Mouse (Mus musculus) megakaryocyte, embryonic 14.5 days (primary cell): ENCODE data around the gene Tpgs1.

ENCODE experiments used
- FLI1 ChIP-seq: IDR thresholded peaks from 2 replicates; pipeline ENCODE4 v1.6.1; 2012; ENCODE audit warnings: low read length, inconsistent platforms, mixed read lengths
- GATA1 ChIP-seq: IDR thresholded peaks from 3 replicates; pipeline ENCODE4 v1.6.1; 2012; ENCODE audit warnings: mixed read lengths, low read length, inconsistent platforms, borderline replicate concordance

DNA sequence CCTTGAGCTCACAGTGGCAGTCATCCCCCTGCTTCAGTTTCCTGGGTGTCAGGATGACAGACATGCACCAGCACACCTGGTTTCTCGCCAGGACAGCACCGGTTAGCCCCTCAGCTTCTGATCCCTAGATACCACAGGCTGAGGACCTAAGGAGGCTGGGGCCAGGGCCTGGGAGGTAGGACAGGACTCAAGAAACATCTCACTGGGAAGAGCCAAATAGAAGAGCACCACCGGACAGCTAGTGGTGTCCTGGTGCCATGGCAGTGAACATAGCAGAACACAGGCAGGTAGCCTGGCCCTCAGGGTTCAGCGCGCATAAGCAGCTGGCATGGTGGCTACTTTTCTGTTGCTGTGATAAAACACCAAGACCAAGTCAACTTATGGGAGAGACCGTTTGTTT, 29.3 kb downstream of the Tpgs1 start:
- TF ChIP-seq GATA1: no peak
- TF ChIP-seq FLI1: no peak
